Mouse (Mus musculus): ENCODE results near the gene Chrm3.
A peak's percentile ranks its signal among the peaks of the same experiment; 100 is the strongest.
"Not testable (repeated sequence)": the region's sequence is repeated elsewhere in the genome, so short reads cannot be mapped to it uniquely, and the experiment has no call there.

Chrm3 gene

DNA sequence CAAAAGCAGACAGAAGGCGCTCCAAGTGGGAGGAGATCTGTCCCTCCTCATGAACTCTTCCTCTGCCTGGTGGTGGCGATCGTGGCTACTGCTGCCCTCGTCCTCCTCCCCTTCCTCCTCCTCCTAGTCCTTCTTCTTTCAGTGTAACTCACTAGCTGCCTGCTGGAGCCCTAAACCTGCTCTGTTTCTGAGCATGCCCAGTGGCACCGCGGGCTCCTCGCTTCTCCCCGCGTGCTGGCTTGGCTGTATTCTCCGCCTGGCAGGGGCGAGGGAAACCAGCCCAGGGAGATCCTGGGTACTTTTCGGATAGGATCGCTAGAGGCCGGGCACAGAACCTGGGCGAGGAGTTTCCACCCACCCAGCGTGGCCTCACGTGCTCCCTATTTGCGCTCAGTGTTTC lies at the start of gene Chrm3:
Chrm3 (minus strand) TSS at position 71 of the 400 bp plus-strand sequence.
- peak; percentile 85 for DNase-seq

GRCm38 (mm10) chr13:10394364-10394763 lies 33.7 kb upstream of the Chrm3 start:
- DNase-seq: no peak

- not testable (repeated sequence) for DNase-seq
Measured at GRCm38 (mm10) chr13:10375487-10375886, 14.8 kb upstream of the Chrm3 start.

DNA sequence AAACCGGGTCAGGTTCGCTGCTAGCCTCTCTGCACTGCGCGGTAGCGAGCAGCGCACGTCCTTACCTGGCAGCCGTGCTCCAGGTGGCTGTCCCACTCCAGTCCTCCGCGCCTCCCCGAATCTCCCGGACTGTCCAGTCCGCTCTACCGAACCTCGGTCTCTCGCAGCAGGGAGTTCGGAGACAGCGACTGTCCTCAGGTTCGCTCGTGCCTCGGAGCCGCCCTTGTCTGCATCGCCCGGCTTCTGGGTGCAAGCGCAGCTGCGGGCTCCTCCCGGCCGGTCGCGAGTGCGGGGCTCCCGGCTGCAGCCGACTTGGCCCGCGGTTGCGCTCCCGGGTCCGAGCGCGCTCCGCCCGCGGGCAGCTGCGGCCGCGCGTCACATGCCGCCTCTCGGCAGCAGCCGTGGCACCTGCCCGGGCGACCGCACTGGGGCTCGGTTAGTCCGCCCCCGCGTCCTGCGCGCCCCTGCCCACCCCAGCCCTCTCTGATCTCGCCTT lies 400 bp downstream of the Chrm3 start:
- DNase-seq: peak; percentile 63

- peak; percentile 39 for DNase-seq
Measured at GRCm38 (mm10) chr13:10359516-10360198, 990 bp downstream of the Chrm3 start.

- no peak for DNase-seq
Measured at GRCm38 (mm10) chr13:10355796-10356195, 4.9 kb downstream of the Chrm3 start.

GRCm38 (mm10) chr13:10354885-10355575 lies 5.6 kb downstream of the Chrm3 start:
- DNase-seq: no peak

GRCm38 (mm10) chr13:10352141-10352540 lies 8.5 kb downstream of the Chrm3 start:
- peak; percentile 10 for DNase-seq

DNA sequence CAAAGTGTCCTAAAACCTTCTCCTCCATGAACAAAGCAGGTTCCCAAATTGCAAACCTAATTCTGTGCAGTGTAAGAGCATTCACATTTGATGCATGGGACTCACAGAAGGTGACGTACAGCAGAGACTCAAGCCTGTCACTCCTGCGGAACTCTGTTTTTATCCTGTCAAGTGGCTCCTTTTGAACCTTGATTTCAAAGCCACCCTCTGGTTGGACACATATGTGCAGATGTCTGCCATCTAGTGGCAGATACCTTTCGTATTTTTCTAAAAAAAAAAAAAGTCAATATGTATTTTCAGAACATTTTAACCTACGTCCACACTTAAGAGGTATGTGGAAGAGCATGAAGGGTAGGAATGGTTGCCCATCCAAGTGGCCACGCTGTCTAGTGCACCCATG lies 16.3 kb downstream of the Chrm3 start:
- no peak for DNase-seq

DNA sequence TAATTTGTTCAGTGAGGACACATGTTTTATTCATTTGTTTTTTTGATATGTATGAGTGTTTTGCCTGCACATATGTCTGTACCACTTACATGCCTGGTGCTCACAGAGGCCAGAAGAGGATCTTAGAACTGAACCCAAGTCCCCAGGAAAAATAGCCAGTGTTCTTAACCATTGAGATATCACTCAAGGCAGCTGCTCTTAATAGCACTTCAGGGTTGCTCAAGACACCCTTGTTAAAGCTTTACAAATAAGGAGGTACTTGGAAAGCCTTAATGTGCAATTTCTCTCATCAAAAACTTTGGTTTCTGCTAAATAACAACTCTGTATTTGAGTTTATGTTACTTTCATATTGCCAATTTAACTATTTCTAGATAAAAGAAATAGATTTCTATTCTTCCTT lies 25.1 kb downstream of the Chrm3 start:
- no peak for DNase-seq

DNA sequence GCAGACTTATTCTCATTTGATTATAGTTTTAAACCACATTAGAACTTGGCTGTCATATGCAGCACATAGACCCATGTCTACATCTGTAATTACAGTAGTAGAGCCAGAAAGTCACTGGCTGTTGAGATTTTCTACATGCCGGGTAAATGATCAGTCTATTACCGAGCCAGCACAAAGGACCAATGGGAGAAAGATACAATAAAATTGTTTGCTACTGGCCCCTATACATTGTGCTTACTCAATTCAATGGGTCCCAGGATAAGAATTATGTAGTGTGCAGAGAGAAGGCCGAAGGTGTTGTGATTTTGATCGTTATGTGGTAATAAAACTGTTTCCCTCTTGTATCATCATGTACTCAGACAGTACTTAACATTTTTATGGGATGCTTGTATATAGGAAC lies 27.9 kb downstream of the Chrm3 start:
- DNase-seq: no peak

DNA sequence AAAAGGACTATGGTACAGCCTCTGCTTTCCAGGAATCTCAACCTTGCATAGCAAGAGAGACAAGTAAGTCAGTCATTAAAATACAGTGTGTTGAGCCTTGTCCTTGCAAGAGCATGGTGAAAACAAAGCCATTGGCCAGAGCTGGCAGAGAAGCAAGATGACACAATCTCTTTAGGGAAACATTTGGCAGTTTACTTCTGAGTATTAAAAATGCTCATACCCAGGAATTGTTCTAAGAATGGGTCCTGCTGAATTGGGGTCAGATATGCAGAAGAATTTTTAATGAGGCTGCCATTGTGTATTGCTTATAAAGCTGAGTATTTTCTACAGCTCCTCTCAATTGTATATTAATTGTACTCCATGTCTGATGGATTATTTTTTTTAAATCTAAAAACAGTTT lies 50.8 kb downstream of the Chrm3 start:
- DNase-seq: peak; percentile 7

DNA sequence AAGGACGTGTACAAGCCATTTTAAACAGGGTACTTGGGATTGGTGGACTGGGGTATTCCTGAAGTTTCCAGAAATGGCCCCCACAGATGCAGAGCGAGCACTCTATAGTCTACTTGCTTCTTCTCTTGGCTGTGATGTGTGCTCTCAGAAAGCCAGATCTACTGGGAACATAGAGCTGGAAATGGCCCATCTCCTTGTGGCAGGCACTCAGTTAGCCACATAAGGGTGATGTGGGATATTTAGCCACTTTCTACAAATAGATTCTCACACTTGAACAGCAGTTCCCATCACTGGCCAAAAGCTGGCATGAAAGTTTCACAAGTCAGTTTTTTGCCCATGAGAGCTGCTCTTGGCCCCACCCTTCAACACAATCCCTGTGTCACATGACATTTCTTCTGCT lies 65.5 kb downstream of the Chrm3 start:
- no peak for DNase-seq

GRCm38 (mm10) chr13:10284331-10284730 lies 76.3 kb downstream of the Chrm3 start:
- DNase-seq: no peak

GRCm38 (mm10) chr13:10274907-10275306 lies 85.7 kb downstream of the Chrm3 start:
- DNase-seq: no peak

GRCm38 (mm10) chr13:10263784-10264183 lies 96.9 kb downstream of the Chrm3 start:
- DNase-seq: no peak

DNA sequence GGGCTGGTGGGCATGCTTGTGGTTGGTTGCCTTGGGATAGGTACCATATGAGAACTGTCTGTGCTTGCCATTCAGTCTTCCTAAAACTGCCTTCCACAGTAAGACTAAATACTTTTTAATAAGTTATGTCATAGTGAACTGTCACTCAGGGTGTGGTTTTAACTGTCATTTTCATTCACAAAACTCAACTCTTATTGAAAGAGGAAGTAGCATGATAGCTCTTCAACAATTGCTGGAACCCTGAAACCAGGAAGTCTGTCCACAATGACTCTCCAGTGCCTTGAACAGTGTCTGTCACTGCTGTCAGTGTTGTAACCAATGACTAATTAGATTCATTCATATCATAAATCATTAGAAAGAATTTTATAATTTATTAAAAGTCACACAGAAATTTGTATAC lies 107.6 kb downstream of the Chrm3 start:
- DNase-seq: no peak

DNA sequence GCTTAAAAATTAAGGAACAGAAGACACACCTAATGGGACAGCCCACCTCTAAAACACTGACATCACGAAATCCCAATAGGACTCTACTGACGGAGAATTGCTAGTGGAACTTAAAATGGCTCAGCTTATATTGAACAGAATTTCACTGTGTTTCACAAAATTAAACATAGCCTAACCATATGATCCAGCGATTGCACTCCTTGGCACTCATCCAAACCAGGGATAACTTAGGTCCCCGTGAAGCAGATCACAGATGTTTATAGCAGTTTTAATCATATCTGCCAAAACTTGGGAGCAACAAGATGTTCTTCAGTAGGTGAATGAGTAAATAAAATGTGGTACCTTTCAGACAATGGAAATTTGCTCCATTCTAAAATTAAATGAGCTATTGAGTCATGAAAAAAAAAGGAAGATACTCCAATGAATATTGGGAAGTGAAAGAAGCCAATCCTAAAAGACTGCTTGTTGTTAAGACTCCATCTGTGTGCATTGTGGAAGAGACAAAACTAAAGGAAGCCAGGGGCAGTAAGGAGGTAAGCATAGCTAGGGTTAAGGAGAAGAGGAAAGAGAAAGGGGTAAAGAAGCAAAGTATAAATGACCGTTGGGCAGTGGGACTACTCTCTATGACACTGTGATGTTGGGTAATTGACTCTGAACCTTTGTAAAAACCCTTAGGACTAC lies 109.0 kb downstream of the Chrm3 start:
- DNase-seq: no peak

DNA sequence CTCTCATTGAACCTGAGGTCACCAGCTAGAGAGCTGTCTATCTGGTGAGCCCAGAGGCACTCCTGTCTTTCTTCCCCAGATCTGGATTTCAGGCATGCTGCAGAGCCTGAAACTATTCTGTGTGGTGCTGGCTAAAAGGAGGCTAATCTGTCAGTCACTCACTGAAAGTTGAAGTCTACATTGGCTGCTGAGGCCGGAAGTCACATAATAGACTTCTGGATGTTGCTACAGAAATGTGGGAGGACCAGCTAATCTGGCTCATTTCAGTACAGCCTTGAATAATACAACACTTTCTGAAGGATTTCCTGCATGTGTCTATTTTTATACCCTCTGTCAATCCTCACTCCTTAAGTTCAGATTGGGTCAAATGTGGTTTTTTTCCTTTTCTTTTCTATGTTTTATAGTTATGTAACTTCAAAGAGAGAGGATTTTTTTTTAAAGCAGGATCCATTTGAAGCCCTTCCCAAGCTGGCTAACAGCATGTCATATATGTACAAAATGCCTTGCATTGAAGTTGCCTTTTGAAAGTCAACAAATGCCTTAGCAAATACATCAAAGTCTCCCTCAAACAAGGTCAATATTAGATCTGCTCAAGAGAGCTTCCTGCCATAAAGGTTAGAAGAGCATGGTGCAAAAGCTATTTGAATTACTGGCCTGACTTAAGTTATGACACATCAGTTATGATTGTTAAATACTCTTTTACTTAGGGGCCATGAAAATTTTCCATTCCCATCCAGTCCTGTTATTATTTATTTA lies 116.2 kb downstream of the Chrm3 start:
- DNase-seq: no peak

DNA sequence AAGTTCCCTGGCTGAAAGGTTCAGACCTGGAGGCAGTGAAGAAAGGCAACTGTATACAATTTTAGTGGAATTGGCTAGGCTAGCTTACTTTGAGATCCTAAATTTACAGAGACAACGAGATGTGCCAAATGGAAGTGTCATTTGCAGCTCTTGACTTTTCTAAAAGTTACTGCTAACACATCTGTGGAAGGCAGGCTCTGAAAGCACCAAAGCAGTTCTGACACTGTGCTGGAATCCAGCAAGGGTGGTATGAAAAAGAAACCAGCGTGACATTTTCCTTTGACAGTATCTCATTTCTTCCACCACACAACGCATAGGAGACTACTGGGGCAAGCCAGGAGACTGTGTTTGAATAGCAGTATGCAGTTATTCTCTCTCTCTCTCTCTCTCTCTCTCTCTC lies 120.4 kb downstream of the Chrm3 start:
- no peak for DNase-seq

DNA sequence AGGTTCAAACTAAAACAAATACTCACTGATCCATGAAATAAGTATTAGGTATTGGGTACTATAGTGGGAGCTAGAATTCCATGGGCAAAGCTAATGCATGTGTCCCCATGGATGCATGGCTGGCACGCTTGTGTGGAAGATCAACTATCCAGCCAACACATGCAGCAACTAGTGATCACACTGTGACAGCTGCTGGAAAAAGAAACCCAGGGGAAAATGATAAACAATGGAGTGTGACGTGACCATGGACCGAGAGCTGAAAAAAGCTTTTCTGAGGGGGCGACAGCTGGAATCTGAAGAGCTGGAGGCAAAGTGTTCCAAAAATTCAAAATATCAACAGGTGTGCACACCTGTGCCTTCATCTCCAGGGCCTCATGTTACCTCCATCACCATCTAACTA lies 120.8 kb downstream of the Chrm3 start:
- DNase-seq: no peak

GRCm38 (mm10) chr13:10237616-10238015 lies 123.0 kb downstream of the Chrm3 start:
- no peak for DNase-seq

GRCm38 (mm10) chr13:10236279-10236678 lies 124.4 kb downstream of the Chrm3 start:
- DNase-seq: no peak
